Mouse (Mus musculus) granulocyte monocyte progenitor cell, adult 5-6 weeks (primary cell): Measurements from ENCODE around the gene Gm1043. TPM values are rescaled to one million over a fixed set of nuclear protein-coding genes. Genes with fewer than 3 reads are reported as not detected.

Source experiments
- ATAC-seq: replicated peaks from 2 replicates; pipeline ENCODE4 v1.8.0; 2016; ENCODE audit warnings: mild to moderate bottlenecking, moderate TSS enrichment, inconsistent platforms; ENCODE audit not compliant: poor library complexity, severe bottlenecking
- total RNA-seq, 2 experiments: library from RNA; stranded (forward) in 1 of 2; stranded (reverse) in 1 of 2; fragments of 200-712, 200-1000 nt in 1 of 2; fragments of >200 nt in 1 of 2; fragmentation: Nextera tagmentation in 1 of 2; gene quantifications; 2 replicates each; pipeline ENCODE4 v1.2.3; 2014 to 2017

Gm1043 gene
- total RNA-seq, 2 experiments from 2014 or later = not detected

GRCm38 (mm10) chr5:37105531-37106456 is 20.6 kb downstream of the Gm1043 start:
- no peak for ATAC-seq

DNA sequence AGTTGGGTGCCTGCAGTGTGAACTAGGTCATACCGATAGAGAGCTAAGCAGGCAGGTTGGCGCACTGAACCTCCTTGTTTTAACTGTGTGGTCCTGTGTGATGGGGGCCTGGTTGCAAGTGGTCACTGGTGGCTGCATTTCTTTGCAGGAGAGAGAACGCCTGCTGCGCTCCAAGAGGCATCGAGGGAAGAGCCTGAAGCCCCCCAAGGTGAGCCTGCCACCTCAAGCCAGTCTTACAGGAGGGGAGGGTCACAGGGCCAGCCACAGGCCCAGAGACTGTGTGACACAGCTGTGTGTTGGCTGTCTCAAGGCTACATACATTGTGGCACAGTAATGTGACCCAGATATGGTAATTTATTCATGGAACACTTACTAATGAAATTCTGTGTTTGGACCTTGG is 21.9 kb downstream of the Gm1043 start:
- no peak for ATAC-seq

GRCm38 (mm10) chr5:37107611-37108010 is 22.4 kb downstream of the Gm1043 start:
- ATAC-seq = no peak

DNA sequence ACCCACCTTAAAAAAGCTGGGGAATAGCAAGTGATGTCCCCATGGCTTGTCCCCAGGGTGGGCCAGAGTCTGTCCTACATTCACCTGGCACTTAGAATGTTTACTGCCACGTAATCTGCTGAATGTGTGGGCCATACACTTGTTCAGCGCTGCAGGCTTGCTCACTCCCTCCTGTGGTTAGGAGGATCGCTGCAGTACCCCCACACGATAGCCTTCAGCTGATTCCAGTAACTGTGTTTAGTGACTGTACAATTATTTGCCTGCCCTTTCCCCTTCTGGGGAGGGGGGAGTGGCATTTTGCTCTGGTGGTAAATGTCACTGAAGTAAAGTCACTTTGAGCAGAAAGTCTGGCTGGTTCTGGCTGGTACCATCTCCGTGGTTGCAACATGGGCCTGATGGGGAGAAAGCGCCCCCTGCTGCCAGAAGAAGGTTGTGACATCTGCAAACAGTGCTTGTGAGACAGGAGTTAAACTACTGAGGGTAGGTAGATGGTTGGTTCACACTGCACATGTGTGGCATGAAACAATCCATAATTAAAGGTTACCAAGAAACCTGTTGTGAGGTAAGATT is 24.2 kb downstream of the Gm1043 start:
- peak; percentile 73 for ATAC-seq

DNA sequence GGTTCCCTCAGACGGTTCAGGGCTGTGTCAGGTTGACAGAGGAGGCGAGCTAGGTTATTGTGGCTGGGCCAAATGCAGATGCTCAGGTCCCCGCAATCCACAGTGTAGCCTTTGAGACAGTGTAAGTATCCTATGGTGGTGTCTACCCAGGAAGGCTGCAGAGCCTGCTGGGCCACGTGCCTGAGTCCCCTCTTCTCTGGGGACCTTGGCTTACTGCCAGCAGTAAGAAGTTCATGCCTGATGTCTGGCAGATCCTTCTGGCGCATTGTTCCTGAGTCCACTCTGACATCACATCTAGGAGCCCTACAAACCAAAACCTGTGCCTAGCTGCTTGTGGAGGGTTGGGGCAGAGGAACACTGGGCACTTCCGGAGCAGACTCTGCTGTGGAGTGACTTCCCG is 27.2 kb downstream of the Gm1043 start:
- no peak for ATAC-seq

GRCm38 (mm10) chr5:37117126-37117525 is 32.0 kb downstream of the Gm1043 start:
- ATAC-seq = no peak

- peak; percentile 64 for ATAC-seq
Measured at GRCm38 (mm10) chr5:37118242-37118641, 33.1 kb downstream of the Gm1043 start.

GRCm38 (mm10) chr5:37121186-37121680 is 36.1 kb downstream of the Gm1043 start:
- ATAC-seq = no peak

DNA sequence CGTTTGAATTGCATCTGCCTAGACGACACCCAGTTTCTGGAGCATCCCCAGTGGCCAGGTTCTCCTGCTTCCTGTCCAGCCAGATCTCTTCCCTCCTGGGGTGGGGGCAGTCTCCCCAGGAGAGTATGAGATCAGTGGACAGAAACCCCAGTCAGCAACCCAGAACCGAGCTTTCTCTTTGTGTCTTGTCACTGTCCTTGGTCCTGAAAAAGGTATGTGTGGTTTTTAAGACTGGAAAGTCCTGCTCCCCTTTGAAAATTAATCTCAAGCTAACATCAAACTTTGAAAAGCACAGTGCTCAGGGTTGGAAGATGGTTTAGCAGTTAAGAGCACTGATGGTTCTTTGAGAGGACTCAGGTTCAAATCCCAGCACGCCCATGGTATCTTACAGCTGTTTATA is 46.7 kb downstream of the Gm1043 start:
- no peak; the same call in 1 of the 2 replicates for ATAC-seq

DNA sequence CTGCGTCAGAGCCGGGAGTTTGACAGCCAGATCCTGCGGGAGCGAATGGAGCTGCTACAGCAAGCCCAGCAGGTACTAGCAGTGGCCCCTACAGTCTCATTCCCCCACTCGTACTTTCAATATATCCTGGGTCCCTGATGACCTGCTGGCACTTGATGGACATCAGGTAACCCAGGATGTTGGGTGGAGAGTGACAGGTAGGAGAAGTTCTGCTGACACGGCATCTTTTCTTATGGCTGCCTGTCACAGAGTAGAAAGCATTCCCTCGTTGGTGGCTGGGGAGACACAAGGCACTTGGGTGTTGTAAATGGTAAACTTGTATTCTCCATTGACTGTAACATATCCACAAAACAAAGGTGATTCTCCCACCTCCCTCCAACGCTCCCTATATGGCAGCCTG is 56.6 kb downstream of the Gm1043 start:
- no peak for ATAC-seq

DNA sequence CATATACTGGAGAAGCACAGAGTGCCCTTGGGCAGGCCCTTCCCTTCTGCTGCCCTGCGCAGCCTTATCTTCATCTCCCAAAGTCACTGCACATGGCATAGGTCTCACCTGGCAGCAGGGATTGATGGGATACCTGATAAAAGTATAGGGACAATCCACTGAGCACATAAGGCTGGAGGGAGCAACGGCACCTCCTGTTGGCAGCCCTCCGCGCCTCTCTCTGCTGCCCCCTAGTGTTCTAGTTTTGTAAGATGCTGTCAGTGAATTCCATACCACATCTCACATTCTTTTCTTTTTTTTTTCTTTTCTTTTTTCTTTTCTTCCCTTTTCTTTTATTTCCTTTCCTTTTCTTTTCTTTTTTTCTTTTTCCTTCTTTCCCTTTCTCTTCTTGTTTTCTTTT is 62.4 kb downstream of the Gm1043 start:
- no peak; the same call in 1 of the 2 replicates for ATAC-seq

- ATAC-seq = no peak
Measured at GRCm38 (mm10) chr5:37150650-37151049, 65.5 kb downstream of the Gm1043 start.

DNA sequence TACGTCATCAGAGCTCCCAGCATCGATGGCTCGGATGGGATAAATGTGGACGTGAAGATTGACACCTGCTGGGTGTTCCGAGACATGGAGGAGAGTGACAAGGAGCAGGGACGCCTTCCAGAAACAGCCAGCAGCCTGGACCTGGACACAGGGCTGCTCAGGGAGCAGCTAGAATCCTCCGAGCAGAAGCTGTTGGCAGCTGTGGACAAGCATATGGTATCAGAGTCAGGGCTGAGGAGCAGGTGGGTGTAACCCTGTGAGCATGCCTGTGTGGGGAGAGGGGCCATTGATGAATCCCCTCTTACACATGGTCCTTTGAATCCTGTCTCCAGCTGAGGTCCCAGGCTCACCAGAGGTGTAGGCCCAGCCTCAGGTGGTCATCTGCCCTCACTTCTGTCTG is 69.3 kb downstream of the Gm1043 start:
- no peak for ATAC-seq

- ATAC-seq = no peak
Measured at GRCm38 (mm10) chr5:37158408-37158807, 73.2 kb downstream of the Gm1043 start.

- ATAC-seq = peak; percentile 77
Measured at GRCm38 (mm10) chr5:37162871-37163781, 78.0 kb downstream of the Gm1043 start.

GRCm38 (mm10) chr5:37176466-37176865 is 91.3 kb downstream of the Gm1043 start:
- ATAC-seq = no peak

- no peak for ATAC-seq
Measured at GRCm38 (mm10) chr5:37177061-37177460, 91.9 kb downstream of the Gm1043 start.

- no peak for ATAC-seq
Measured at GRCm38 (mm10) chr5:37178811-37179210, 93.6 kb downstream of the Gm1043 start.

DNA sequence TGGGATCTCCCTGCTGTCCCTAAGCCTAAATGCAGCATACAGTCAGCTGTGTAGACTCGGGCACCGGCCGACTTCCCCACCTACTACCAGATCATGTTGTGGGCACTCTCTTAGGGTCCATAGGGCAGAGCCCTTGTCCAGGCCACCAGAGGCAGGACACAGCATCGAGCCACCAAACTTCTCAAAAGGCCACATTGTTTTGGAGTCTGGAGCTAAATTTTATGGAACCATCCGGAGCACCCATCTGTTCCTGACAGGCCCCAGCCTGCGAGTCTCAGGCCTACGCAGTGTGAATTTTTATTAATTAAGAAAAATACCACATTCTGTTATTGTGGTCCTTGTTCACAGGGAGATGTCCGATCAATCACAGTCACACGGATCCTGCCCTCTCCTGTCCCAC is 94.7 kb downstream of the Gm1043 start:
- no peak for ATAC-seq

- ATAC-seq = no peak
Measured at GRCm38 (mm10) chr5:37180624-37181023, 95.5 kb downstream of the Gm1043 start.

- no peak for ATAC-seq
Measured at GRCm38 (mm10) chr5:37184605-37185004, 99.4 kb downstream of the Gm1043 start.
